Mouse (Mus musculus) stomach, embryonic 15.5 days (tissue): ENCODE results near the gene Gm20696. TPM values are rescaled to one million over a fixed set of nuclear protein-coding genes. Genes with fewer than 3 reads are reported as not detected.

ENCODE experiments used
- ATAC-seq: fragments of 200-750 bp; cut with Nextera tagmentation; 2 replicates; pipeline ENCODE4 v1.8.0; 2017; ENCODE audit warnings: low read depth, moderate number of reproducible peaks, moderate TSS enrichment; ENCODE audit not compliant: insufficient read depth, low FRiP score
- H3K27ac ChIP-seq: fragments of 300-500 bp; sonication (generic); 2 replicates; pipeline ENCODE4 v1.5.1; 2015; ENCODE audit warnings: mild to moderate bottlenecking, inconsistent platforms
- H3K27me3 ChIP-seq: fragments of 300-500 bp; sonication (generic); replicated peaks from 2 replicates; pipeline ENCODE4 v1.6.1; 2015; ENCODE audit warnings: inconsistent platforms
- H3K36me3 ChIP-seq: fragments of 300-500 bp; sonication (generic); 2 replicates; pipeline ENCODE4 v1.6.1; 2015; ENCODE audit warnings: inconsistent platforms
- H3K4me1 ChIP-seq: fragments of 300-500 bp; sonication (generic); 2 replicates; pipeline ENCODE4 v1.6.1; 2015; ENCODE audit warnings: inconsistent platforms
- H3K4me2 ChIP-seq: fragments of 300-500 bp; sonication (generic); 2 replicates; pipeline ENCODE4 v1.6.1; 2015; ENCODE audit warnings: mild to moderate bottlenecking, inconsistent platforms
- H3K4me3 ChIP-seq: fragments of 300-500 bp; sonication (generic); replicated peaks from 2 replicates; pipeline ENCODE4 v1.5.1; 2015; ENCODE audit warnings: inconsistent platforms
- H3K9ac ChIP-seq: fragments of 300-500 bp; sonication (generic); 2 replicates; pipeline ENCODE4 v1.6.1; 2015; ENCODE audit warnings: inconsistent platforms
- H3K9me3 ChIP-seq: fragments of 300-500 bp; sonication (generic); 2 replicates; pipeline ENCODE4 v1.6.1; 2016; ENCODE audit warnings: inconsistent platforms
- WGBS: fragments of 180-500 bp; shearing (Covaris S2); methylation state at CpG from one replicate; pipeline ENCODE4 v1.1.7; 2015; 5-methylcytosine and 5-hydroxymethylcytosine counted together
- polyA plus RNA-seq: library from polyadenylated mRNA; unstranded; fragments of >200 nt; fragmentation: Nextera tagmentation; extraction: Ambion mirVana; gene quantifications from 2 replicates; pipeline ENCODE4 v1.2.1, GENCODE M21; 2015

Gm20696 gene
- polyA plus RNA-seq, 1 experiment from 2014 or later: 4.6 TPM

DNA sequence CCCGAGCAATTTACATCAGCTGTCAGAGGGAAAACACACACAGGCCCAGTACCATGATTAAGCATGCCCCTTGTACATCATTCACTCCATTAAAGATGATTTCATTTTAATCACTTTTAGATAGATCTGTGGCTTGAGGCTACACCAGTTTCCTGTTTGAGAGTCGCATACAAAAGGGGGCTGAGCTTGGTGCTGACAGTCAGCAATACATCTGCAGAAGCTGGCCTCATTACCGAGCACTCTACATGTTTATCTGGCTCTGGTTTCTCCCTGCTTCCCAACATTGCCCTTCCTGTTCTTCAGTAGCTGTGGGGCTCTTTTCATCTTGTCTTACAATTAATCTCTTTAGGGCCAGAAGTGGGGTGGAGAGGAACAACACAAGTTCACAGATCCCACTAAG lies 6.2 kb downstream of the Gm20696 start:
- ATAC-seq: no peak
- 17% methylated on average over 3 of the region's 3 CpGs for WGBS
- no peaks in the 10 kb centered on the region for H3K36me3 ChIP-seq
- no peak overlapping the region for H3K9ac ChIP-seq
- H3K4me2 ChIP-seq: no peak overlapping the region
- H3K4me3 ChIP-seq: no peak overlapping the region
- no peaks in the 10 kb centered on the region for H3K4me1 ChIP-seq
- no peak overlapping the region for H3K27ac ChIP-seq
- H3K27me3 ChIP-seq: no peaks in the 10 kb centered on the region; the same call in 1 of the 2 replicates
- H3K9me3 ChIP-seq: no peaks in the 10 kb centered on the region

DNA sequence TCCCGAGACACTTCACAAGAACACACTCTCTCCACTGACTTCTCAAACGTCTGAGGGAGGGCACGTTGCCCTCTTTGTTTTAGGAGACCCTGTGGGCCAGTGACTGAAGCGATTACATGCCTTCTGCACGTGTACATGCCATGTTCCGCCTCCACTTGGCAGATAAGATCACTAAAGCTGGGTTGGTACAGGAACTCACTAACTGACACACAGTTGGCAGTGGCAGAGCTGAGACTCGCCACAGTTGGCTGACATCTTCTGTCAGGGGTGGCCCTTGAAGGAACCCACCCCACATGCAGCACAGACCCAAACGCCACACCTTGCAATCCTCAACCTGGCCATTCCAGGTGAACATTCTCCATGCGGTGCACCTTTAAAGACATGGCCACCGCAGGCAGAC lies 8.0 kb downstream of the Gm20696 start:
- Histone ChIP-seq H3K27ac (no peak overlapping the region), H3K4me3 (no peak overlapping the region), H3K9ac (no peak overlapping the region), H3K9me3 (no peaks in the 10 kb centered on the region), H3K4me2 (no peak overlapping the region), H3K4me1 (no peaks in the 10 kb centered on the region), H3K27me3 (no peaks in the 10 kb centered on the region), H3K36me3 (no peaks in the 10 kb centered on the region)
- WGBS: 79% methylated on average over 10 of the region's 10 CpGs
- no peak for ATAC-seq

DNA sequence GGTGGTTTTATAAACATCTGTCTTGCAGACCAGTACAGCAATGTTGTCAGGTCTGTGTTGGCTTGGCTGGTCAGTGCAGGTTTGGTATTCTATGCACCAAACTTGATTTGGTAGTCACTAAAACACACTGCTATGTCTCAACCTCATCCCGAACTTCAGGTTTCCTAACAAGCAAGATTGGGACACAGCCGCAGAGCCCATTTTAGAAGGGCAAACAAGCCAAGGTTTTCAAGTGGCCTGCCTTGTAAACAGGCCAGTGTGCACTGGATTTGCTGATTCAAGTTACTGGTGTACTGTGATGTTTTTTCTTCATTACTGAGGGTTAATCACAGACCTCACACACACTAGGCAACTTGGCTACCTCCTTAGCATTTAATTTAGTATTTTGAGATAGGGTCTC lies 10.5 kb downstream of the Gm20696 start:
- no peak overlapping the region for H3K4me3 ChIP-seq
- H3K27ac ChIP-seq: no peak overlapping the region
- no peak overlapping the region for H3K9ac ChIP-seq
- ATAC-seq: no peak
- H3K4me1 ChIP-seq: no peaks in the 10 kb centered on the region
- 87% methylated on average over 2 of the region's 2 CpGs for WGBS
- H3K27me3 ChIP-seq: no peaks in the 10 kb centered on the region
- H3K36me3 ChIP-seq: no peaks in the 10 kb centered on the region
- H3K9me3 ChIP-seq: no peaks in the 10 kb centered on the region
- H3K4me2 ChIP-seq: no peak overlapping the region

GRCm38 (mm10) chr6:99655488-99655887 lies 11.1 kb downstream of the Gm20696 start:
- WGBS: 60% methylated on average over 7 of the region's 7 CpGs
- H3K9me3 ChIP-seq: no peaks in the 10 kb centered on the region
- ATAC-seq: no peak

GRCm38 (mm10) chr6:99654343-99654742 lies 12.3 kb downstream of the Gm20696 start:
- no peaks in the 10 kb centered on the region for H3K36me3 ChIP-seq
- 56% methylated on average over 5 of the region's 5 CpGs for WGBS
- no peaks in the 10 kb centered on the region; the same call in 1 of the 2 replicates for H3K27me3 ChIP-seq
- H3K9ac ChIP-seq: no peak overlapping the region
- no peaks in the 10 kb centered on the region for H3K9me3 ChIP-seq
- H3K27ac ChIP-seq: no peak overlapping the region
- H3K4me1 ChIP-seq: no peaks in the 10 kb centered on the region
- H3K4me3 ChIP-seq: no peak overlapping the region
- no peak for ATAC-seq
- H3K4me2 ChIP-seq: no peak overlapping the region

More at GRCm38 (mm10) chr6:99655488-99655887, 11.1 kb downstream of the Gm20696 start:
- no peak overlapping the region for H3K4me3 ChIP-seq
- H3K4me1 ChIP-seq: no peaks in the 10 kb centered on the region
- H3K36me3 ChIP-seq: no peaks in the 10 kb centered on the region
- H3K9ac ChIP-seq: no peak overlapping the region
- no peak overlapping the region for H3K4me2 ChIP-seq
- no peak overlapping the region for H3K27ac ChIP-seq
- no peaks in the 10 kb centered on the region for H3K27me3 ChIP-seq

DNA sequence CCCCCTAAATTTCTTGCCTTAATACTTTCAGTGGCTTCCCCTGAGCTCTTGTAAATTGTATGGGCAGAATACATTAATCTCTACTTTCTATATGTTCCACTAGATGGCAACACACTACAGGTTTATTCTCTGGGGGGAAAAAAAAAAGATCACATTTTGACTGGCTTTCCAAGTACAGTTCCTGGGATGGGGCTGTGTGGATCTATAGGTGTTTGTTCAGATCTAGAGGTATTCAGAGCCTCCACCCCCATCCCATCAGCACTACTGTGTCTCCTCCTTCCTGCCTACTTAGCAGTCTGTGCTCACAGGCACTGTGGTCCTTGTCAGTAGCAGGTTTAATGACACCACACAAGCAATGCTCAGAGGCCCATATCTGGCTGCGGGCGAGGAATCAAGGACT lies 14.3 kb downstream of the Gm20696 start:
- Histone ChIP-seq H3K9ac (no peak overlapping the region), H3K27ac (no peak overlapping the region), H3K36me3 (no peaks in the 10 kb centered on the region), H3K4me3 (no peak overlapping the region), H3K27me3 (no peaks in the 10 kb centered on the region; the same call in 1 of the 2 replicates), H3K9me3 (no peaks in the 10 kb centered on the region), H3K4me2 (no peak overlapping the region), H3K4me1 (no peaks in the 10 kb centered on the region)
- WGBS: 72% methylated on average over 2 of the region's 2 CpGs
- ATAC-seq: no peak; the same call in 1 of the 2 replicates

- 42% methylated on average over 2 of the region's 2 CpGs for WGBS
- no peaks in the 10 kb centered on the region; the same call in 1 of the 2 replicates for H3K27me3 ChIP-seq
- no peak overlapping the region for H3K27ac ChIP-seq
- no peak for ATAC-seq
- H3K4me3 ChIP-seq: no peak overlapping the region
- no peak overlapping the region for H3K9ac ChIP-seq
- H3K36me3 ChIP-seq: no peaks in the 10 kb centered on the region
- H3K9me3 ChIP-seq: no peaks in the 10 kb centered on the region
- H3K4me1 ChIP-seq: no peaks in the 10 kb centered on the region
- H3K4me2 ChIP-seq: no peak overlapping the region
Observed at GRCm38 (mm10) chr6:99649307-99649706, 17.3 kb downstream of the Gm20696 start.

DNA sequence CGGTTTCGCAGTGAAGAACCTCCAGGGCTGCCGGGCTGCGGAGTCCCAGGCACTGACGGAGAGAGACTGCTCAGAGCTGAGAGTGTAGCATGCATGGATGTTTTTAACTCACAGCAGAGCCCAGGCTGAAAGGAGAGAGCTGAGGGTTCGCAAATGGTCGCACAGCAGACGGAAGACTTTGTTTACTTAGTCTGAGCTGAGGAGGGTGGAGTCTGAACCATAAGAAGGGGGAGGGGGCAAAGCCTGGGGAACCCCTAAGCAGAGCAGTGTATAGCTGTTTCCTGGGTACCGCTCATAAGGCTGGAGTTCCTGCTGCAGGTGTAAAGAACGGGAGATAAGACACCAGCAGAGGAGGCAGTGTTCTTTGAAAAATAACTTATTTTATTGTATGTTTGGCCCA lies 20.3 kb downstream of the Gm20696 start:
- WGBS: 24% methylated on average over 10 of the region's 10 CpGs
- ATAC-seq: peak; percentile 51; the same call in 1 of the 2 replicates
- Histone ChIP-seq H3K4me1 (no peaks in the 10 kb centered on the region), H3K27ac (no peak overlapping the region), H3K4me2 (peak overlapping the region; percentile 29; the same call in 1 of the 2 replicates), H3K9ac (no peak overlapping the region), H3K9me3 (no peaks in the 10 kb centered on the region), H3K36me3 (no peaks in the 10 kb centered on the region), H3K4me3 (no peak overlapping the region), H3K27me3 (no peaks in the 10 kb centered on the region; the same call in 1 of the 2 replicates)

DNA sequence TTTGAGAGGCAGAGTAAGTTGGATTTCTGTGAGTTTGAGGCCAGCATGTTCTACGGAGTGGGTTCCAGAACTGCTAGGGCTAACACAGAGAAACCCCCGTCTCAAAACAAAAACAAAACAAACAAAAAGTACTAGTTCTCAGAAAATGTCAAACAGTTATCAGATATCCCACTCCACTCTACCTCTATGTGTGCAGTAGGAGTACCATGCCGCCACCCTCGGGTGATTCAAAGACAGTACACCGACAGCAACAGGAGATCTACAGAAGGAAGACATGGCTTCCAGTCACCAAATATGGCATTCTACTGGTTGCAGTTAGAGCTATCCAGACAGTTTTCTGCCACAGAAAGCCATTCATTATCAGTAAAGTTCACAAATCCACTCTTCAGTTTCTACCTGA lies 21.7 kb downstream of the Gm20696 start:
- Histone ChIP-seq H3K4me2 (no peak overlapping the region), H3K36me3 (no peaks in the 10 kb centered on the region), H3K4me1 (no peaks in the 10 kb centered on the region), H3K27me3 (no peaks in the 10 kb centered on the region; the same call in 1 of the 2 replicates), H3K27ac (no peak overlapping the region), H3K9me3 (no peaks in the 10 kb centered on the region), H3K9ac (no peak overlapping the region), H3K4me3 (no peak overlapping the region)
- WGBS: 89% methylated on average over 5 of the region's 5 CpGs
- no peak for ATAC-seq

GRCm38 (mm10) chr6:99644386-99644785 lies 22.2 kb downstream of the Gm20696 start:
- H3K9ac ChIP-seq: no peak overlapping the region
- H3K4me3 ChIP-seq: no peak overlapping the region
- WGBS: 74% methylated on average over 5 of the region's 5 CpGs
- H3K36me3 ChIP-seq: no peaks in the 10 kb centered on the region
- no peak overlapping the region for H3K4me2 ChIP-seq
- no peaks in the 10 kb centered on the region for H3K9me3 ChIP-seq
- H3K27me3 ChIP-seq: no peaks in the 10 kb centered on the region
- no peaks in the 10 kb centered on the region for H3K4me1 ChIP-seq
- ATAC-seq: no peak
- peak overlapping the region; percentile 45; the same call in 1 of the 2 replicates for H3K27ac ChIP-seq

GRCm38 (mm10) chr6:99643439-99644199 lies 23.0 kb downstream of the Gm20696 start:
- no peaks in the 10 kb centered on the region for H3K4me1 ChIP-seq
- H3K4me3 ChIP-seq: no peak overlapping the region
- WGBS: 41% methylated on average over 10 of the region's 10 CpGs
- H3K27me3 ChIP-seq: no peaks in the 10 kb centered on the region
- H3K27ac ChIP-seq: 0 out of 2 replicates have a peak overlapping the region, but pooled peaks have one; percentile 45
- no peak overlapping the region for H3K4me2 ChIP-seq
- no peak overlapping the region for H3K9ac ChIP-seq
- no peaks in the 10 kb centered on the region for H3K36me3 ChIP-seq
- H3K9me3 ChIP-seq: no peaks in the 10 kb centered on the region
- ATAC-seq: no peak; the same call in 1 of the 2 replicates

GRCm38 (mm10) chr6:99637456-99637855 lies 29.1 kb downstream of the Gm20696 start:
- H3K27ac ChIP-seq: no peak overlapping the region
- H3K36me3 ChIP-seq: no peaks in the 10 kb centered on the region
- H3K4me1 ChIP-seq: no peaks in the 10 kb centered on the region
- H3K9me3 ChIP-seq: no peaks in the 10 kb centered on the region
- H3K4me3 ChIP-seq: no peak overlapping the region
- H3K9ac ChIP-seq: no peak overlapping the region
- no peaks in the 10 kb centered on the region for H3K27me3 ChIP-seq
- H3K4me2 ChIP-seq: no peak overlapping the region
- ATAC-seq: no peak
- WGBS: 71% methylated on average over 4 of the region's 4 CpGs
